Mouse (Mus musculus) midbrain, postnatal 0 days (tissue): ENCODE data around the gene Egfl8. TPM values are rescaled to one million over a fixed set of nuclear protein-coding genes. Genes with fewer than 3 reads are reported as not detected.

Experiments
- ATAC-seq: fragments of 200-750 bp; cut with Nextera tagmentation; 2 replicates; pipeline ENCODE4 v1.8.0; 2017; ENCODE audit warnings: moderate number of reproducible peaks, mild to moderate bottlenecking, moderate TSS enrichment, moderate library complexity; ENCODE audit not compliant: low FRiP score
- DNase-seq: peaks from one replicate; pipeline ENCODE4 v3.0.0-alpha.2; 2015; ENCODE audit warnings: low spot score
- H3K27ac ChIP-seq: fragments of 300-500 bp; sonication (generic); 2 replicates; pipeline ENCODE4 v1.5.1; 2014; ENCODE audit warnings: low read depth, mild to moderate bottlenecking, low read length, mixed read lengths
- H3K27me3 ChIP-seq: fragments of 300-500 bp; sonication (generic); 2 replicates; pipeline ENCODE4 v1.6.1; 2014; ENCODE audit warnings: low read length, control low read depth, mixed read lengths; ENCODE audit not compliant: insufficient read depth
- H3K36me3 ChIP-seq: fragments of 300-500 bp; sonication (generic); 2 replicates; pipeline ENCODE4 v1.6.1; 2014; ENCODE audit warnings: low read length, control low read depth, mixed read lengths; ENCODE audit not compliant: insufficient read depth
- H3K4me1 ChIP-seq: fragments of 300-500 bp; sonication (generic); 2 replicates; pipeline ENCODE4 v1.6.1; 2014; ENCODE audit warnings: mild to moderate bottlenecking, control low read depth, antibody characterized with exemption, low read length, mixed read lengths; ENCODE audit not compliant: insufficient read depth
- H3K4me2 ChIP-seq: fragments of 300-500 bp; sonication (generic); 2 replicates; pipeline ENCODE4 v1.6.1; 2014; ENCODE audit warnings: low read depth, mild to moderate bottlenecking, low read length, mixed read lengths; ENCODE audit not compliant: poor library complexity, severe bottlenecking
- H3K4me3 ChIP-seq: fragments of 300-500 bp; sonication (generic); 2 replicates; pipeline ENCODE4 v1.5.1; 2014; ENCODE audit warnings: low read depth, mild to moderate bottlenecking, low read length, moderate library complexity
- H3K9ac ChIP-seq: fragments of 300-500 bp; sonication (generic); replicated peaks from 2 replicates; pipeline ENCODE4 v1.6.1; 2014; ENCODE audit warnings: mild to moderate bottlenecking, low read length, moderate library complexity, mixed read lengths; ENCODE audit not compliant: poor library complexity, severe bottlenecking
- H3K9me3 ChIP-seq: fragments of 300-500 bp; sonication (generic); 2 replicates; pipeline ENCODE4 v1.6.1; 2016; ENCODE audit warnings: low read length, control low read depth
- CTCF ChIP-seq: IDR thresholded peaks from 2 replicates; pipeline ENCODE4 v1.5.1; 2016; ENCODE audit warnings: antibody characterized with exemption, mild to moderate bottlenecking
- WGBS: fragments of 180-500 bp; shearing (Covaris S2); extraction: QIAGEN DNeasy Blood & Tissue Kit; methylation state at CpG from one replicate; pipeline ENCODE4 v1.1.7; 2014; 5-methylcytosine and 5-hydroxymethylcytosine counted together
- polyA plus RNA-seq: library from polyadenylated mRNA; unstranded; fragments of >200 nt; fragmentation: Nextera tagmentation; extraction: Ambion mirVana; gene quantifications from 2 replicates; pipeline ENCODE4 v1.2.1, GENCODE M21; 2015
- total RNA-seq: library from RNA; depleted of rRNA; stranded (reverse); fragments of >200 nt; gene quantifications from 2 replicates; pipeline ENCODE4 v1.2.3, GENCODE M21; 2014

Egfl8 gene
- total and polyA plus RNA-seq, 2 experiments from 2014 or later: 4.9 to 6.0 TPM

- ATAC-seq (peak; percentile 93), DNase-seq (peak; percentile 100)
- H3K27ac ChIP-seq: peak within 1 kb of the TSS; percentile 90
- H3K4me2 ChIP-seq: peak within 1 kb of the TSS; percentile 92
- TF ChIP-seq CTCF: no peak
- under 1% methylated on average over 29 of the region's 30 CpGs for WGBS
- peaks cover 14% of the 10 kb centered on the region; the same call in 1 of the 2 replicates for H3K4me1 ChIP-seq
- H3K9ac ChIP-seq: peak within 1 kb of the TSS; percentile 78
- H3K27me3 ChIP-seq: no peaks in the 10 kb centered on the region
- no peaks in the 10 kb centered on the region for H3K9me3 ChIP-seq
- H3K36me3 ChIP-seq: peaks cover 7% of the 10 kb centered on the region; the same call in 1 of the 2 replicates
- peak within 1 kb of the TSS; percentile 87 for H3K4me3 ChIP-seq
Measured at GRCm38 (mm10) chr17:34603375-34604060, 12.3 kb downstream of the Egfl8 start, which contains the start of gene Rnf5. Rnf5 (minus strand) TSS chr17:34603690.

- H3K27me3 ChIP-seq: no peaks in the 10 kb centered on the region
- TF ChIP-seq CTCF: no peak
- peak overlapping the region; percentile 63; the same call in 1 of the 2 replicates for H3K4me3 ChIP-seq
- H3K9ac ChIP-seq: no peak overlapping the region
- H3K36me3 ChIP-seq: peaks cover 7% of the 10 kb centered on the region; the same call in 1 of the 2 replicates
- H3K4me2 ChIP-seq: no peak overlapping the region; the same call in 1 of the 2 replicates
- no peaks in the 10 kb centered on the region for H3K9me3 ChIP-seq
- ATAC-seq (no peak), DNase-seq (no peak)
- no peak overlapping the region for H3K27ac ChIP-seq
- 87% methylated on average over 12 of the region's 12 CpGs for WGBS
- H3K4me1 ChIP-seq: peaks cover 8% of the 10 kb centered on the region; the same call in 1 of the 2 replicates
Measured at GRCm38 (mm10) chr17:34601796-34602195, 14.0 kb downstream of the Egfl8 start.

GRCm38 (mm10) chr17:34599891-34600290 is 15.9 kb downstream of the Egfl8 start:
- DNase-seq (no peak), ATAC-seq (no peak)
- peaks cover 4% of the 10 kb centered on the region; the same call in 1 of the 2 replicates for H3K4me1 ChIP-seq
- no peaks in the 10 kb centered on the region for H3K9me3 ChIP-seq
- H3K27me3 ChIP-seq: no peaks in the 10 kb centered on the region
- peaks cover 17% of the 10 kb centered on the region for H3K36me3 ChIP-seq
- H3K4me3 ChIP-seq: no peak overlapping the region
- H3K27ac ChIP-seq: no peak overlapping the region
- no peak overlapping the region for H3K9ac ChIP-seq
- no peak overlapping the region for H3K4me2 ChIP-seq
- 69% methylated on average over 9 of the region's 9 CpGs for WGBS
- 0 out of 2 replicates have a peak, but pooled peaks have one; percentile 2 for TF ChIP-seq CTCF

- DNase-seq (no peak), ATAC-seq (no peak)
- H3K9ac ChIP-seq: no peak within 1 kb of the TSS
- peaks cover 22% of the 10 kb centered on the region for H3K36me3 ChIP-seq
- TF ChIP-seq CTCF: no peak
- no peak within 1 kb of the TSS for H3K27ac ChIP-seq
- H3K4me3 ChIP-seq: no peak within 1 kb of the TSS
- H3K4me1 ChIP-seq: peaks cover 10% of the 10 kb centered on the region; the same call in 1 of the 2 replicates
- H3K9me3 ChIP-seq: no peaks in the 10 kb centered on the region
- H3K27me3 ChIP-seq: no peaks in the 10 kb centered on the region
- H3K4me2 ChIP-seq: no peak within 1 kb of the TSS
- WGBS: 16% methylated on average over 6 of the region's 6 CpGs
Measured at GRCm38 (mm10) chr17:34597566-34598095, 18.1 kb downstream of the Egfl8 start, which contains the start of gene Ager. Ager (plus strand) TSS chr17:34597862.

GRCm38 (mm10) chr17:34596098-34596497 is 19.7 kb downstream of the Egfl8 start:
- Histone ChIP-seq H3K27ac (no peak overlapping the region), H3K27me3 (no peaks in the 10 kb centered on the region), H3K4me1 (peaks cover 16% of the 10 kb centered on the region), H3K9me3 (no peaks in the 10 kb centered on the region), H3K36me3 (peaks cover 22% of the 10 kb centered on the region), H3K4me2 (no peak overlapping the region), H3K4me3 (no peak overlapping the region), H3K9ac (no peak overlapping the region)
- no peak for ATAC-seq
- no peak for DNase-seq
- no peak for TF ChIP-seq CTCF
- WGBS: 83% methylated on average over 8 of the region's 8 CpGs
